Mouse (Mus musculus) heart, embryonic 16.5 days (tissue): Measurements from ENCODE around the gene Samhd1. TPM values are rescaled to one million over a fixed set of nuclear protein-coding genes. Genes with fewer than 3 reads are reported as not detected.

Experiments used
- ATAC-seq: fragments of 200-750 bp; cut with Nextera tagmentation; replicated peaks from 2 replicates; pipeline ENCODE4 v1.8.0; 2017; ENCODE audit warnings: moderate number of reproducible peaks; ENCODE audit not compliant: insufficient read depth, low FRiP score; ENCODE audit errors: extremely low read depth
- H3K27ac ChIP-seq: fragments of 300-500 bp; sonication (generic); 2 replicates; pipeline ENCODE4 v1.5.1; 2014; ENCODE audit warnings: mild to moderate bottlenecking, low read length, control low read depth, moderate library complexity
- H3K27me3 ChIP-seq: fragments of 300-500 bp; sonication (generic); 2 replicates; pipeline ENCODE4 v1.6.1; 2014; ENCODE audit warnings: low read length, mixed read lengths; ENCODE audit not compliant: control insufficient read depth, insufficient read depth
- H3K36me3 ChIP-seq: fragments of 300-500 bp; sonication (generic); 2 replicates; pipeline ENCODE4 v1.6.1; 2014; ENCODE audit not compliant: control insufficient read depth, insufficient read depth
- H3K4me1 ChIP-seq: fragments of 300-500 bp; sonication (generic); 2 replicates; pipeline ENCODE4 v1.6.1; 2014; ENCODE audit warnings: low read length, mixed read lengths; ENCODE audit not compliant: control insufficient read depth, insufficient read depth
- H3K4me2 ChIP-seq: fragments of 300-500 bp; sonication (generic); 2 replicates; pipeline ENCODE4 v1.6.1; 2014; ENCODE audit warnings: low read depth, mild to moderate bottlenecking, control low read depth, low read length
- H3K4me3 ChIP-seq: fragments of 300-500 bp; sonication (generic); 2 replicates; pipeline ENCODE4 v1.5.1; 2014; ENCODE audit warnings: mild to moderate bottlenecking, control low read depth, low read length
- H3K9ac ChIP-seq: fragments of 300-500 bp; sonication (generic); 2 replicates; pipeline ENCODE4 v1.6.1; 2014; ENCODE audit warnings: low read length, control low read depth
- H3K9me3 ChIP-seq: fragments of 300-500 bp; sonication (generic); replicated peaks from 2 replicates; pipeline ENCODE4 v1.6.1; 2016; ENCODE audit warnings: low read length; ENCODE audit not compliant: control insufficient read depth
- WGBS: fragments of 180-500 bp; shearing (Covaris S2); extraction: QIAGEN DNeasy Blood & Tissue Kit; methylation state at CpG from one replicate; pipeline ENCODE4 v1.1.7; 2014; 5-methylcytosine and 5-hydroxymethylcytosine counted together
- polyA plus RNA-seq: library from polyadenylated mRNA; unstranded; fragments of >200 nt; fragmentation: Nextera tagmentation; extraction: Ambion mirVana; gene quantifications from 2 replicates; pipeline ENCODE4 v1.2.1, GENCODE M21; 2015

The Samhd1 gene
- polyA plus RNA-seq, 1 experiment from 2014 or later = 17.0 TPM

GRCm38 (mm10) chr2:157079701-157080180, 55.3 kb downstream of the Samhd1 start:
- Histone ChIP-seq H3K27ac (peak overlapping the region; percentile 88), H3K9ac (peak overlapping the region; percentile 91), H3K4me1 (peaks cover 32% of the 10 kb centered on the region), H3K4me3 (peak overlapping the region; percentile 86), H3K27me3 (no peaks in the 10 kb centered on the region), H3K4me2 (peak overlapping the region; percentile 91), H3K9me3 (no peaks in the 10 kb centered on the region), H3K36me3 (no peaks in the 10 kb centered on the region)
- no peak for ATAC-seq
- 15% methylated on average over 16 of the region's 16 CpGs for WGBS

- H3K27ac ChIP-seq = peak within 1 kb of the TSS; percentile 88
- no peaks in the 10 kb centered on the region for H3K9me3 ChIP-seq
- H3K4me1 ChIP-seq = peaks cover 38% of the 10 kb centered on the region
- H3K27me3 ChIP-seq = no peaks in the 10 kb centered on the region
- H3K9ac ChIP-seq = peak within 1 kb of the TSS; percentile 91
- under 1% methylated on average over 86 of the region's 136 CpGs for WGBS
- ATAC-seq = peak; percentile 85
- H3K4me2 ChIP-seq = peak within 1 kb of the TSS; percentile 91
- peak within 1 kb of the TSS; percentile 86 for H3K4me3 ChIP-seq
- no peaks in the 10 kb centered on the region for H3K36me3 ChIP-seq
Measured at GRCm38 (mm10) chr2:157078793-157079700, 56.0 kb downstream of the Samhd1 start, which contains the start of gene Soga1. Soga1 (minus strand) TSS chr2:157079254.

- Histone ChIP-seq H3K4me1 (peaks cover 47% of the 10 kb centered on the region), H3K9me3 (no peaks in the 10 kb centered on the region), H3K9ac (peak overlapping the region; percentile 91), H3K27me3 (no peaks in the 10 kb centered on the region), H3K4me2 (peak overlapping the region; percentile 91), H3K27ac (peak overlapping the region; percentile 88), H3K36me3 (no peaks in the 10 kb centered on the region), H3K4me3 (peak overlapping the region; percentile 86)
- ATAC-seq = peak; percentile 4; the same call in 1 of the 2 replicates
- WGBS = under 1% methylated on average over 75 of the region's 79 CpGs
Measured at GRCm38 (mm10) chr2:157078059-157078792, 56.8 kb downstream of the Samhd1 start.

- peak overlapping the region; percentile 88 for H3K27ac ChIP-seq
- H3K4me1 ChIP-seq = peaks cover 52% of the 10 kb centered on the region
- H3K9me3 ChIP-seq = no peaks in the 10 kb centered on the region
- peak overlapping the region; percentile 91 for H3K4me2 ChIP-seq
- H3K4me3 ChIP-seq = peak overlapping the region; percentile 86
- no peaks in the 10 kb centered on the region for H3K27me3 ChIP-seq
- ATAC-seq = peak; percentile 34
- no peaks in the 10 kb centered on the region for H3K36me3 ChIP-seq
- H3K9ac ChIP-seq = peak overlapping the region; percentile 91
- WGBS = 3% methylated on average over 15 of the region's 15 CpGs
Measured at GRCm38 (mm10) chr2:157077641-157078058, 57.4 kb downstream of the Samhd1 start.

- H3K4me2 ChIP-seq = peak overlapping the region; percentile 91
- H3K9me3 ChIP-seq = no peaks in the 10 kb centered on the region
- no peaks in the 10 kb centered on the region for H3K27me3 ChIP-seq
- H3K9ac ChIP-seq = peak overlapping the region; percentile 91
- peak overlapping the region; percentile 88 for H3K27ac ChIP-seq
- ATAC-seq = no peak
- WGBS = 10% methylated on average over 5 of the region's 5 CpGs
- peak overlapping the region; percentile 86 for H3K4me3 ChIP-seq
- no peaks in the 10 kb centered on the region for H3K36me3 ChIP-seq
- peaks cover 55% of the 10 kb centered on the region for H3K4me1 ChIP-seq
Measured at GRCm38 (mm10) chr2:157077160-157077559, 57.9 kb downstream of the Samhd1 start.

GRCm38 (mm10) chr2:157076585-157076984, 58.5 kb downstream of the Samhd1 start:
- Histone ChIP-seq H3K27me3 (no peaks in the 10 kb centered on the region), H3K9ac (peak overlapping the region; percentile 91), H3K36me3 (no peaks in the 10 kb centered on the region), H3K27ac (peak overlapping the region; percentile 47), H3K4me2 (peak overlapping the region; percentile 91), H3K4me3 (peak overlapping the region; percentile 86), H3K9me3 (no peaks in the 10 kb centered on the region), H3K4me1 (peaks cover 57% of the 10 kb centered on the region)
- 71% methylated on average over 7 of the region's 7 CpGs for WGBS
- no peak for ATAC-seq

GRCm38 (mm10) chr2:157075685-157076084, 59.4 kb downstream of the Samhd1 start:
- no peak for ATAC-seq
- Histone ChIP-seq H3K27ac (peak overlapping the region; percentile 47), H3K27me3 (no peaks in the 10 kb centered on the region), H3K4me3 (0 out of 2 replicates have a peak overlapping the region, but pooled peaks have one; percentile 15), H3K4me1 (peaks cover 66% of the 10 kb centered on the region), H3K9ac (peak overlapping the region; percentile 44; the same call in 1 of the 2 replicates), H3K4me2 (peak overlapping the region; percentile 91), H3K9me3 (no peaks in the 10 kb centered on the region), H3K36me3 (no peaks in the 10 kb centered on the region)
- WGBS = 16% methylated on average over 3 of the region's 3 CpGs

GRCm38 (mm10) chr2:157075226-157075625, 59.8 kb downstream of the Samhd1 start:
- Histone ChIP-seq H3K27ac (peak overlapping the region; percentile 47), H3K36me3 (no peaks in the 10 kb centered on the region), H3K27me3 (no peaks in the 10 kb centered on the region), H3K4me1 (peaks cover 71% of the 10 kb centered on the region), H3K9me3 (no peaks in the 10 kb centered on the region), H3K4me2 (peak overlapping the region; percentile 91), H3K4me3 (no peak overlapping the region), H3K9ac (peak overlapping the region; percentile 44; the same call in 1 of the 2 replicates)
- WGBS = 67% methylated on average over 3 of the region's 3 CpGs
- no peak for ATAC-seq
